Mouse (Mus musculus): ENCODE data around the gene Olfr1424. TPM values are rescaled to one million over a fixed set of nuclear protein-coding genes. Genes with fewer than 3 reads are reported as not detected.

Gene Olfr1424
- polyA plus RNA-seq, 1 experiment from 2014 or later: not detected

DNA sequence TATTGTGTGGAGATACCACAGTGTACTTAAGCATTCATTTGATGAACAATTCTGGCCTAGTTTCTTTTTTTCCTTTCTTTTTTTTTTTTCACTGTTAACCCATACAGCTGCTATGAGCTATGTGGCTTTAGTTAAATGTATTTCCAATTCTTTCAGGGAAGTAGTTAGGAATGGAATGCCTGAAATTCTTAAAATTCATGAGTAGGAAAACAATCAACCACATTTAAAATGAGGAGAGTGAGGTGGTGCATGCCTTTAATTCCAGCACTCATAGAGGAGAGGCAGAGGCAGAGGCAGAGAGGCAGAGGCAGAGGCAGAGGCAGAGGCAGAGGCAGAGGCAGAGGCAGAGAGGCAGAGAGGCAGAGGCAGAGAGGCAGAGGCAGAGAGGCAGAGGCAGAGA lies 24.8 kb downstream of the Olfr1424 start:
- Histone ChIP-seq H3K4me3 (ENCODE audit: low read depth, low read length) (no peak overlapping the region), H3K27me3 (ENCODE audit: control insufficient read depth, insufficient read depth, low read length) (no peaks in the 10 kb centered on the region), H3K27ac (replicated peaks; ENCODE audit: low read depth, low read length) (no peak overlapping the region), H3K4me1 (ENCODE audit: control insufficient read depth, insufficient read depth, low read length) (no peaks in the 10 kb centered on the region), H3K9ac (ENCODE audit: low read length) (no peak overlapping the region), H3K9me3 (ENCODE audit: control insufficient read depth, low read length) (no peaks in the 10 kb centered on the region), H3K36me3 (ENCODE audit: control insufficient read depth, insufficient read depth, low read length) (no peaks in the 10 kb centered on the region), H3K4me2 (ENCODE audit: low read depth, severe bottlenecking) (no peak overlapping the region)
- DNase-seq (ENCODE audit: low spot score) (no peak), ATAC-seq (ENCODE audit: insufficient number of reproducible peaks, low FRiP score, low TSS enrichment, low read depth) (no peak)

DNA sequence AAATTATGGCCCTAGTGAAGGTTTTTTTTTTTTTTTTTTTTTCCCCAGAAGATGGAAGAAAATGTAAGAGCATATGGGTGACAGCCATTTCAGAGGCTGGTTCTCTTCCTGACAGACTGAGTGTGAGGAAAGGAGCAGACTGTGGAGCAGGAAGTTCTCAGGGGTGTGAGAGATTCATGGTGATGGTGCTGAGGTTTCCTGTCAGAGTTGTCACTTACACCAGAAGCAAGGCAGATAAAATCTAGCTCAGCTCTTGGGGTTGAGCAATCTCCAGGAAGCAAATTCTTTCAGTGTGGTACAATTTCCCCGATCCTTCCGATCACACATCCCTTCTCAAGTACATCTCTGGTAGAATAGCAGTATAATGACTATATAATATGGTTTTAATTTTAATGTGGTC lies 35.9 kb downstream of the Olfr1424 start:
- Histone ChIP-seq H3K36me3 (ENCODE audit: control insufficient read depth, insufficient read depth, low read length) (no peaks in the 10 kb centered on the region), H3K27me3 (ENCODE audit: control insufficient read depth, insufficient read depth, low read length) (no peaks in the 10 kb centered on the region), H3K4me3 (ENCODE audit: low read depth, low read length) (no peak overlapping the region), H3K4me2 (ENCODE audit: low read depth, severe bottlenecking) (no peak overlapping the region), H3K27ac (replicated peaks; ENCODE audit: low read depth, low read length) (no peak overlapping the region), H3K9me3 (ENCODE audit: control insufficient read depth, low read length) (no peaks in the 10 kb centered on the region), H3K9ac (ENCODE audit: low read length) (no peak overlapping the region), H3K4me1 (ENCODE audit: control insufficient read depth, insufficient read depth, low read length) (no peaks in the 10 kb centered on the region)
- DNase-seq (ENCODE audit: low spot score): no peak
- 81% methylated on average over 2 of the region's 2 CpGs for WGBS
- ATAC-seq (ENCODE audit: insufficient number of reproducible peaks, low FRiP score, low TSS enrichment, low read depth): no peak

DNA sequence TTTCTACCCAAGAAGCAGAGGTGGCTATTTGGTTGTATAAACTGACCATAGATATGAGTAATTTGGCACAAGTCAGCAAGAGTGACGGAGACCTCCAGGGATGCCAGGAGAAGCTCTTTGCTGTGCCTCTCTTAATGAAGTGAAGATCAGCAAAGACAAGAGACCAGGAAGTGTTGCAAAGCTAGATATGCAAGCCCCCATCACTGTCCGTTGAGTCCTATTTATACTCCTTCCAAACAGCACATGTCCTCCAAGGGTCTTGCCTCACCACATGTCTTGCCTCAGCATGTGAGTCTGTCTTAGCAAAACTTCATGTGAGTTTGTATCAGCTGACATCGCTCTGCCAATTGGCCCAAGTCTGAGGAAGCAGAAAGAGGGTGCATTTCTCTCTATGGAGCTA lies 37.1 kb downstream of the Olfr1424 start:
- H3K27me3 ChIP-seq (ENCODE audit: control insufficient read depth, insufficient read depth, low read length): no peaks in the 10 kb centered on the region
- ATAC-seq (ENCODE audit: insufficient number of reproducible peaks, low FRiP score, low TSS enrichment, low read depth): no peak
- no peaks in the 10 kb centered on the region for H3K4me1 ChIP-seq (ENCODE audit: control insufficient read depth, insufficient read depth, low read length)
- no peak overlapping the region for H3K27ac ChIP-seq (replicated peaks; ENCODE audit: low read depth, low read length)
- 90% methylated on average over 3 of the region's 3 CpGs for WGBS
- H3K9ac ChIP-seq (ENCODE audit: low read length): no peak overlapping the region
- H3K9me3 ChIP-seq (ENCODE audit: control insufficient read depth, low read length): no peaks in the 10 kb centered on the region
- H3K36me3 ChIP-seq (ENCODE audit: control insufficient read depth, insufficient read depth, low read length): no peaks in the 10 kb centered on the region
- no peak overlapping the region for H3K4me3 ChIP-seq (ENCODE audit: low read depth, low read length)
- H3K4me2 ChIP-seq (ENCODE audit: low read depth, severe bottlenecking): no peak overlapping the region
- DNase-seq (ENCODE audit: low spot score): no peak

DNA sequence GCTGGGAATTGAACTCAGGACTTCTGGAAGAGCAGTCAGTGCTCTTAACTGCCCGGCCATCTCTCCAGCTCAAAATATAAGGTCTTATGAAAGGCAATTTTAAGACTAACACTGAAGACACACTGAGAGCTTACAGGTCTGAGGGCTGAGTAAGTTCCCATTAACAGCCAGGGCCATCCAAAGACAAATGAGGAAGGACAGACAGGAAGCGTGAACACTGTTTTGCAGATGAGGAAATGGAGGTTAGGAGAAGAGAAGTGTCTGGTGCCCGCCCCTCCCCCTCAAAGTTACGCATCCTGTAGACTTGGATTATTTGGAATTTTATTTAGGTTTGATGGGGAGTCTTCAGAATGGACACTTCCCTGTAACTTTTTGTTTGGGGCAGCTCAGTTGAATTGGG lies 38.3 kb downstream of the Olfr1424 start:
- WGBS: 88% methylated on average over 4 of the region's 4 CpGs
- H3K27me3 ChIP-seq (ENCODE audit: control insufficient read depth, insufficient read depth, low read length): no peaks in the 10 kb centered on the region
- H3K9ac ChIP-seq (ENCODE audit: low read length): no peak overlapping the region
- no peaks in the 10 kb centered on the region for H3K36me3 ChIP-seq (ENCODE audit: control insufficient read depth, insufficient read depth, low read length)
- no peak overlapping the region for H3K4me2 ChIP-seq (ENCODE audit: low read depth, severe bottlenecking)
- no peaks in the 10 kb centered on the region for H3K4me1 ChIP-seq (ENCODE audit: control insufficient read depth, insufficient read depth, low read length)
- no peaks in the 10 kb centered on the region for H3K9me3 ChIP-seq (ENCODE audit: control insufficient read depth, low read length)
- ATAC-seq (ENCODE audit: insufficient number of reproducible peaks, low FRiP score, low TSS enrichment, low read depth) (no peak), DNase-seq (ENCODE audit: low spot score) (no peak)
- H3K4me3 ChIP-seq (ENCODE audit: low read depth, low read length): no peak overlapping the region
- H3K27ac ChIP-seq (replicated peaks; ENCODE audit: low read depth, low read length): no peak overlapping the region

DNA sequence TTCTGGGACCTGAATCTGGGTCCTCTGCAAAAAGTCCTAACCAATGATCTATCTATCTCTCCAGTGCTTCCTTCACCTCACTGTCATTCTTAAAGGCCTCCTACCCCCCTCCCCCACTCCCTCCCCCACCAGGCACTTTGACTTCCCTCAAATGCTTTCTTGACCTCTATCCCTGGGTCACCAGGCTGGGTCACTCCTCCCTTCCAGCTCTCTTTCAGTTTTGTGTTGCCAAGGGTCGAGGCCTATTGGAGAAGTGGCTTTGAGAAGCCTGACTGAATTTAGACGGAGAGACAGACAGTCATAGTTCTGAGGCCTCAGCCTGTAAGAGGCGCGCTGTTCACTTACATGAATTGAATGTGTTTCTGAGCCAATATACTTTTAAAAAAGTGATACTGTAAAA lies 46.3 kb downstream of the Olfr1424 start:
- DNase-seq (ENCODE audit: low spot score) (no peak), ATAC-seq (ENCODE audit: insufficient number of reproducible peaks, low FRiP score, low TSS enrichment, low read depth) (no peak)
- WGBS: 93% methylated on average over 4 of the region's 4 CpGs
- Histone ChIP-seq H3K4me1 (ENCODE audit: control insufficient read depth, insufficient read depth, low read length) (no peaks in the 10 kb centered on the region), H3K4me3 (ENCODE audit: low read depth, low read length) (no peak overlapping the region), H3K9ac (ENCODE audit: low read length) (no peak overlapping the region), H3K9me3 (ENCODE audit: control insufficient read depth, low read length) (no peaks in the 10 kb centered on the region), H3K36me3 (ENCODE audit: control insufficient read depth, insufficient read depth, low read length) (no peaks in the 10 kb centered on the region), H3K27ac (replicated peaks; ENCODE audit: low read depth, low read length) (no peak overlapping the region), H3K4me2 (ENCODE audit: low read depth, severe bottlenecking) (no peak overlapping the region), H3K27me3 (ENCODE audit: control insufficient read depth, insufficient read depth, low read length) (no peaks in the 10 kb centered on the region)

DNA sequence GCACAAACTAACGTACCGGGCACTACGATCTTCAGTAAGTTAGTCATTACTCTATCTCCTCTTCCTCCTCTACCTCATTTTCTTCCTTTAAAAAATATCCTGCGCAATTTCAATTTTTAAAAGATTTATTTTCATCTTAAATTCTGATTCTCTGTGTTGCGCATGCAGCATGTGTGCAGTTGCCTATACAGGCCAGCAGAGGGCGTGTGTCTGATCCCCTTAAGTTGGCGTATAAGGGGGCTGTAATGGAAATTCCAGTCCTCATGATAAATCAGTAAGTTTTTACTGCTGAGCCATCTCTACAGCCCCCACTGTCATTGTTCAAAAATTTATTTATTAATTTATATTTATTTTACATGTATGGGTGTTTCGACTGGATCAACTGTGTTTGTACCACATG lies 46.8 kb downstream of the Olfr1424 start:
- Histone ChIP-seq H3K36me3 (ENCODE audit: control insufficient read depth, insufficient read depth, low read length) (no peaks in the 10 kb centered on the region), H3K27me3 (ENCODE audit: control insufficient read depth, insufficient read depth, low read length) (no peaks in the 10 kb centered on the region), H3K9ac (ENCODE audit: low read length) (no peak overlapping the region), H3K4me3 (ENCODE audit: low read depth, low read length) (no peak overlapping the region), H3K4me2 (ENCODE audit: low read depth, severe bottlenecking) (no peak overlapping the region), H3K9me3 (ENCODE audit: control insufficient read depth, low read length) (no peaks in the 10 kb centered on the region), H3K27ac (replicated peaks; ENCODE audit: low read depth, low read length) (no peak overlapping the region), H3K4me1 (ENCODE audit: control insufficient read depth, insufficient read depth, low read length) (no peaks in the 10 kb centered on the region)
- no peak for ATAC-seq (ENCODE audit: insufficient number of reproducible peaks, low FRiP score, low TSS enrichment, low read depth)
- WGBS: 69% methylated on average over 8 of the region's 8 CpGs
- no peak for DNase-seq (ENCODE audit: low spot score)

DNA sequence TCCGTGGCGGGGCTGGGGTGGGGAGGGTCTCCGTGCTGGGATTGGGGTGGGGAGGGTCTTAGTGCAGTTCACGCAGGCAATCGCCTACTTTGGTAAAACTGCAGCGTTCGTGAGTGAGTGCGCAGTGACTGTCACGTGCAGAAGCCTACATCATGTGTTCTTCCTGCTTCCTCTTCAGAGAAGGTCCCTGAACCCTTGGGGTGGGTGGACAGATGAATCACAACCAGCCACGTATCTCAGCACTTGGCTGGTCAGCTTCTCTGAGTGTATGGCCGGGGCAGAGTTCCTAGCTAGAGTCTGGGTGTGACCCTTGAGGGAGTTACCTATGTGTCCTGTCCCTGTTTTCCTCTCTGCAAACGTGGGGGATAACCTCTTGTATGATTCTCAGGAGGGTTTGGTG lies 49.3 kb downstream of the Olfr1424 start:
- H3K4me3 ChIP-seq (ENCODE audit: low read depth, low read length): peak overlapping the region; percentile 59
- no peaks in the 10 kb centered on the region for H3K27me3 ChIP-seq (ENCODE audit: control insufficient read depth, insufficient read depth, low read length)
- ATAC-seq (ENCODE audit: insufficient number of reproducible peaks, low FRiP score, low TSS enrichment, low read depth): no peak
- H3K36me3 ChIP-seq (ENCODE audit: control insufficient read depth, insufficient read depth, low read length): no peaks in the 10 kb centered on the region
- no peaks in the 10 kb centered on the region for H3K4me1 ChIP-seq (ENCODE audit: control insufficient read depth, insufficient read depth, low read length)
- DNase-seq (ENCODE audit: low spot score): peak; percentile 49
- 2% methylated on average over 12 of the region's 12 CpGs for WGBS
- H3K9ac ChIP-seq (ENCODE audit: low read length): no peak overlapping the region
- no peaks in the 10 kb centered on the region for H3K9me3 ChIP-seq (ENCODE audit: control insufficient read depth, low read length)
- peak overlapping the region; percentile 48 for H3K4me2 ChIP-seq (ENCODE audit: low read depth, severe bottlenecking)
- H3K27ac ChIP-seq (replicated peaks; ENCODE audit: low read depth, low read length): no peak overlapping the region

DNA sequence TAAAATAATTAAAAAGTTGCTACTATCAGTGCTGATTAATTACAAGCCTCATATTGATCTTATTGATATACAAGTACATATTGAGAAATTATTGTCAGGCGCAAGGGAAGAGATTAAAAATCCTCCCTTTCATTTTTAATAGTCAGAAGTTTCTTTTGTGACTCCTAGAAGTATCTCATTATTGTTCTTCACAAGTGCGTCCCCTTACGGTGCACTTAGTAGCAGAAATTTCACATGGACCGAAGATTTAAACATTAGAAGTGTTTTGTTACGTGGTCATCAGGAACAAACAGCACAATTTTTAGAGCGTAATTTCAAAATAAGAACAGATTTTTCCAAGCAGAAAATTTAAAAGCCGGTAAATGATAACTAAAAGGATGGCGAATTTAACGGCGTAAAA lies 49.9 kb downstream of the Olfr1424 start:
- Histone ChIP-seq H3K27ac (replicated peaks; ENCODE audit: low read depth, low read length) (no peak overlapping the region), H3K36me3 (ENCODE audit: control insufficient read depth, insufficient read depth, low read length) (no peaks in the 10 kb centered on the region), H3K9me3 (ENCODE audit: control insufficient read depth, low read length) (no peaks in the 10 kb centered on the region), H3K4me1 (ENCODE audit: control insufficient read depth, insufficient read depth, low read length) (no peaks in the 10 kb centered on the region), H3K9ac (ENCODE audit: low read length) (no peak overlapping the region), H3K27me3 (ENCODE audit: control insufficient read depth, insufficient read depth, low read length) (no peaks in the 10 kb centered on the region), H3K4me2 (ENCODE audit: low read depth, severe bottlenecking) (peak overlapping the region; percentile 48), H3K4me3 (ENCODE audit: low read depth, low read length) (peak overlapping the region; percentile 59)
- DNase-seq (ENCODE audit: low spot score): no peak
- ATAC-seq (ENCODE audit: insufficient number of reproducible peaks, low FRiP score, low TSS enrichment, low read depth): no peak
- 2% methylated on average over 10 of the region's 10 CpGs for WGBS

All from limb, embryonic 11.5 days (tissue).